Mouse (Mus musculus) lung, postnatal 0 days (tissue): ENCODE measurements around the gene Zdhhc24.

Experiments
- CTCF ChIP-seq: IDR thresholded peaks from 2 replicates; pipeline ENCODE4 v1.5.1; 2016; ENCODE audit warnings: antibody characterized with exemption, mild to moderate bottlenecking
- EP300 ChIP-seq: IDR thresholded peaks from 2 replicates; pipeline ENCODE4 v1.6.1; 2016; ENCODE audit warnings: antibody characterized with exemption, mild to moderate bottlenecking, control low read depth

DNA sequence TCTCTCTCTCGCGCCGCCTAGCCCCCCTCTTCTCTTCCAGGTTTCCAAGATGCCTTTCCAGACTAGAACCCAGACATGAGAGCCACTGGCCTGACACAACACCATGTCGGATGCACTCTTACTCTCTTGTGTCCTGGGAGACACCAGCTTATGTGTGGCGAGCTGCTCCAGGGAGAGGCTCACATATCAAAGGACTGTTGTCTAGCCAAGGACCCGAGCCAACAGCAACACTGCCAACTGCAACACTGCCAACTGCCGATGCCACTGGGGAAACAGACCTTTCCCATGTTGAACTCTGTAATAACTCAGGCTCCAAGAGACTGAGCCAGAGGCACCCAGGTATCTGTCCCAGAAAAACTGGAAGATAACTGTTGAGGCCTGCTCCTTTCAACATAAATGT is 49.3 kb upstream of the Zdhhc24 start:
- TF ChIP-seq CTCF (no peak), EP300 (no peak)
